Comparison of ENCODE assay signal across 10 mouse cellular contexts in genomic region chr8:87640930-87641329, GRCm38 (mm10).
DNase-seq lines count a peak whose midpoint lies in the region; ATAC-seq lines count a peak whose summit lies in the region.
"Had no signal": no experiment of that assay in that cellular context is flagged by ENCODE, and none has a peak within 500 bp of the region (broad histone marks: within the 10 kb centered on the region; RNA-seq: fewer than 3 reads in every experiment).

No protein-coding gene starts in this region.

- H3K9me3 ChIP-seq in forebrain, embryonic 10.5 days, result no peaks in the 10 kb centered on the region
- no peaks in the 10 kb centered on the region for H3K9me3 ChIP-seq in forebrain, embryonic 13.5 days (replicated peaks)
- no peaks in the 10 kb centered on the region for H3K9me3 ChIP-seq in embryonic facial prominence, embryonic 11.5 days (replicated peaks; ENCODE audit: control insufficient read depth, low read length)
- H3K9me3 ChIP-seq: embryonic facial prominence, embryonic 12.5 days; neural tube, embryonic 12.5 days had no signal

- ATAC-seq in forebrain, embryonic 13.5 days, result no peak
- no peak for ATAC-seq in embryonic facial prominence, embryonic 11.5 days (replicated peaks; ENCODE audit: insufficient number of reproducible peaks, low FRiP score, low TSS enrichment, low read depth)

- H3K27ac ChIP-seq in forebrain, embryonic 10.5 days, result no peak overlapping the region
- no peak overlapping the region for H3K27ac ChIP-seq in forebrain, embryonic 13.5 days
- H3K27ac ChIP-seq in embryonic facial prominence, embryonic 11.5 days (replicated peaks; ENCODE audit: low read depth, low read length), result no peak overlapping the region
- H3K27ac ChIP-seq: embryonic facial prominence, embryonic 12.5 days; neural tube, embryonic 12.5 days had no signal

- H3K9ac ChIP-seq in forebrain, embryonic 13.5 days, result no peak overlapping the region
- H3K9ac ChIP-seq in embryonic facial prominence, embryonic 11.5 days (replicated peaks; ENCODE audit: low read length), result no peak overlapping the region
- H3K9ac ChIP-seq: embryonic facial prominence, embryonic 12.5 days; neural tube, embryonic 12.5 days had no signal

- H3K4me3 ChIP-seq in forebrain, embryonic 10.5 days, result no peak overlapping the region
- no peak overlapping the region for H3K4me3 ChIP-seq in forebrain, embryonic 13.5 days
- no peak overlapping the region for H3K4me3 ChIP-seq in embryonic facial prominence, embryonic 11.5 days (ENCODE audit: low read depth, low read length)
- H3K4me3 ChIP-seq: embryonic facial prominence, embryonic 12.5 days; neural tube, embryonic 12.5 days had no signal

- 0 out of 2 replicates have a peak, but pooled peaks cover 5% of the 10 kb centered on the region for H3K27me3 ChIP-seq in forebrain, embryonic 10.5 days (ENCODE audit: poor library complexity, severe bottlenecking)
- H3K27me3 ChIP-seq in forebrain, embryonic 13.5 days, result no peaks in the 10 kb centered on the region
- H3K27me3 ChIP-seq in embryonic facial prominence, embryonic 11.5 days (ENCODE audit: control insufficient read depth, insufficient read depth, low read length), result no peaks in the 10 kb centered on the region
- H3K27me3 ChIP-seq: embryonic facial prominence, embryonic 12.5 days; neural tube, embryonic 12.5 days had no signal

- peaks cover 24% of the 10 kb centered on the region; the same call in 1 of the 2 replicates for H3K4me1 ChIP-seq in forebrain, embryonic 10.5 days
- H3K4me1 ChIP-seq in forebrain, embryonic 13.5 days, result peaks cover 13% of the 10 kb centered on the region
- no peaks in the 10 kb centered on the region for H3K4me1 ChIP-seq in embryonic facial prominence, embryonic 11.5 days (ENCODE audit: control insufficient read depth, insufficient read depth, low read length)

- no peaks in the 10 kb centered on the region for H3K36me3 ChIP-seq in forebrain, embryonic 10.5 days (replicated peaks)
- no peaks in the 10 kb centered on the region for H3K36me3 ChIP-seq in forebrain, embryonic 13.5 days (ENCODE audit: poor library complexity, severe bottlenecking)
- H3K36me3 ChIP-seq in embryonic facial prominence, embryonic 11.5 days (replicated peaks; ENCODE audit: control insufficient read depth, insufficient read depth, low read depth, low read length), result no peaks in the 10 kb centered on the region
- H3K36me3 ChIP-seq: embryonic facial prominence, embryonic 12.5 days; neural tube, embryonic 12.5 days had no signal

- 40% methylated on average over 3 of the region's 3 CpGs for WGBS in forebrain, embryonic 10.5 days
- 38% methylated on average over 3 of the region's 3 CpGs for WGBS in forebrain, embryonic 13.5 days
- WGBS in embryonic facial prominence, embryonic 11.5 days, result 38% methylated on average over 3 of the region's 3 CpGs

- no peak overlapping the region for H3K4me2 ChIP-seq in forebrain, embryonic 13.5 days
- no peak overlapping the region for H3K4me2 ChIP-seq in embryonic facial prominence, embryonic 11.5 days (ENCODE audit: low read depth, low read length)
- H3K4me2 ChIP-seq: embryonic facial prominence, embryonic 12.5 days; neural tube, embryonic 12.5 days had no signal

- peak; percentile 47 for DNase-seq in forebrain, embryonic 10.5 days (ENCODE audit: extremely low spot score, low spot score)
- peak; percentile 48 to 57 for DNase-seq in layer of hippocampus, postnatal 10 days (ENCODE audit: low spot score in 2 of 2)
- DNase-seq in layer of hippocampus, adult 9-11 months, result no peak
- DNase-seq in MN1 (ENCODE audit: low spot score), result peak; percentile 46
- DNase-seq in embryonic facial prominence, embryonic 11.5 days (ENCODE audit: low spot score), result peak; percentile 53
- no peak for DNase-seq in urinary bladder, postnatal 36 days (ENCODE audit: low spot score in 2 of 2)
- no peak for DNase-seq in urinary bladder, adult 2 months (ENCODE audit: low spot score)

Comparison
In these comparisons a context has a peak if more than half of its experiments do, and no peak if none do; other contexts are left out.
1. DNase-seq: peak in forebrain, embryonic 10.5 days (single experiment), layer of hippocampus, postnatal 10 days (2 of 2), MN1 (single experiment) and embryonic facial prominence, embryonic 11.5 days (single experiment); none in layer of hippocampus, adult 9-11 months (single experiment), urinary bladder, postnatal 36 days (0 of 2) and urinary bladder, adult 2 months (single experiment).